Mouse (Mus musculus) NIH3T3 (cell line): ENCODE measurements at regions not wholly inside any gene's neighbourhood (a gene's known extent, or its start where the extent isn't known, plus 50 kb on each side); places are given as distances from the start of the nearest gene placed in this dataset.

Source experiments
- DNase-seq: peaks from one replicate; pipeline ENCODE4 v3.0.0-alpha.2; 2012; ENCODE audit warnings: low read depth

DNA sequence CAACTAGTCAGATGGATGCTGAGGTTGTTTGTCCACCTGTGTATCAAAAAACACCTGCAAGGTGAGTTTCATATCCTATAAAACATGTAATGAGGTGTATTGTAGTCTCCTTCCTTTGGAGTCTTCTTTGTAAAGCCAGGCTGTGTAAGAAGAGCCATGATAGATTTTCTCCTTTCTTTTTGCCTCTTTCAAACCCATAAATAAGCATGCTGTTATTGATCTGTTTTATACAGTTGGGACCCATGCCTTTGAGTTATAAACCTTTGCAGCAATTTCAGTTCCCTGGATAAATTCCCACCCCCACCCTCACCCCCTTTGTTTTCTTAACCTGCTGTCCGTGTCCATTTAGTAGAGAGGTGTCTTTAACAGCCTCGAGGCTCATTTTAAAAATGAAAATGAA is 131.0 kb upstream of the Rgs17 start:
- no peak for DNase-seq

GRCm38 (mm10) chr10:6043358-6043757 is 121.2 kb upstream of the Rgs17 start:
- no peak for DNase-seq

DNA sequence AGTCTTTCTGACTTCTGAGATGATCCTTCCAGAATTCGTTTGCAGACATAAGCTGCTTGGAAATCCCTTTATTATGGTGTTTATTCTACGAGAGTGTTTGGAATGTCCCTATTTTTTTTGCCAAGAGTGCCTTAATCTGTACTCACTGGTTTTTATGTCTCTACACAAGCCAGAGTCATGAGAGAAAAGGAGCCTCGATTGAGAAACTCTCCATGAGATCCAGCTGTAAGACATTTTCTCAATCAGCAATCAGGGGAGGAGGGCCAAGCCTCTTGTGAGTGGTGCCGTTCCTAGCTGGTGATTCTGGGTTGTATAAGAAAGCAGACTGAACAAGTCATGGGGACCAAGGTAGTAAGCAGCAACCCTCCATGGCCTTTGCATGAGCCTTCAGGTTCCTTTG is 117.6 kb upstream of the Rgs17 start:
- DNase-seq = peak; percentile 14

DNA sequence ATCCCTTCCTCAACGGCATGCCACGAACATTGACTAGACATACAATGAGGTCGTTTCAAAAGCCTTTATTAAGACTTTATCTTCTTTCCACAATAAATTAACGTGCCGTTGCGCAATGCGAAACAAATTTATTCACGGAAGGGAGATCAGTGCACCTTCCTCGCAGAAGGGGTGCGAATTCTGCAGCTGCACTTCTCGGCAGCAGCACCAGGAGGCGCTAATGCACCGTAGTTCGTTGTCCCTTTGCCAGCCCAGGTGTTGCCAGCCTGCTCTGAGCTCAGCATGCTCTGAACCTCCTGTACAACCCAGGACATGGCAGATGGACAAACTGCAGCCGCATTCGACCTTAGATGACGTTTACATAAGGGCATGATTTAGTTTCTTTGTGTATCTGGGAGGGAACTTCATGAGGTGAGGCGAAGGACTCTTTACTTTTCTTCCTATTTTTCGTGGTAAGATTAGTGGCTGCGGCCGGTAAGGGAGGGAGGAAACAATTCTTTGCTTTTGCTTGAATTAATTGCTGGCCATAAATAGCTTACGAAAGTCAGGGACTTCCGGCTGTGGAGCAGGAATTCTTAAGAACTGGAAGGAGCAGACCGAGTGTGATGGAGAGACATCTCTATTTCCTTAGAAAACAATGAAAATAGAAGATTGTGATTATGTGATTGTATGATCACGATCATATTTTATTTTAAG is 113.7 kb upstream of the Rgs17 start:
- peak; percentile 44 for DNase-seq

GRCm38 (mm10) chr10:6032469-6032868 is 110.3 kb upstream of the Rgs17 start:
- DNase-seq = no peak

GRCm38 (mm10) chr10:6027551-6027950 is 105.4 kb upstream of the Rgs17 start:
- DNase-seq = no peak

- DNase-seq = no peak
Observed at GRCm38 (mm10) chr10:6026317-6026716, 104.1 kb upstream of the Rgs17 start.

GRCm38 (mm10) chr10:6022609-6023283 is 100.5 kb upstream of the Rgs17 start:
- DNase-seq = no peak

GRCm38 (mm10) chr10:6020944-6021684 is 98.9 kb upstream of the Rgs17 start:
- DNase-seq = no peak

GRCm38 (mm10) chr10:6013743-6014142 is 91.5 kb upstream of the Rgs17 start:
- no peak for DNase-seq

DNA sequence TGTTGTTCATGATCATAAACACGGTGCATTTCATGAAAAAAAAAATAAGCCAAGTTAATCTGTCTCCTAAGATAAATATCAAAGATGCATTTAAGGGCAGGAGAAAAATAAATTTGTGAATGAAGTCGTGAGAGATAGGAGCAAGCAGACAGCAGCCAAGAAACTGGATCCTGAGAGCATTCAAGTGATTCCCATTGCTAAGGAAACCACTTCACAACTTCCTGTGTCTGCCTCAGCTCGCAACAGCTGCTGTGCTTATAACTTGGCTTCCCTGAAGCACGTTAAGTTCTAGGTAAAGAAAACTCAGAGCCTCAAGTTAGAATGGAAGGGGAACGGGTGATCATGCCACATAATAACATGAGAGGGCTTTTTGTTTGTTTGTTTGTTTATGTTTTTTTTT is 89.3 kb upstream of the Rgs17 start:
- DNase-seq = no peak

DNA sequence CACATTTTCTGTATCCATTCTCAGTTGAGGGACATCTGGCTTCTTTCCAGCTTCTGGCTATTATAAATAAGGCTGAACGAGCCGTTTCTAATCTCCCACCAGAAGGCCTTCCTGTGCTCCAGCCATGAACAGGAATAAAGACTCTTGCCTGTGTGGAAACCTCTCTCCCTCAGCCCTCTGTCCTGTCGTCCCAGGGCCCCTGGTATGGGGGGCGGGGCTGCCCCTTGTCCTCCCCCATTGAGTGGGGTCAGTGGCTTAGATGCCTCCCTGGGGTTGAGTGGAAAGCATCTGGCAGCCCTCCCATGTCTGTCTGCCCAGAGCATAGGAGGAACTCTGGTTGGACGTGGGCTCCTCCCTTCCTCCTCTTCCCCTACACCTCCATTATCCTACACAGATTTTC is 88.8 kb upstream of the Rgs17 start:
- no peak for DNase-seq

GRCm38 (mm10) chr10:6007238-6007972 is 85.2 kb upstream of the Rgs17 start:
- DNase-seq = no peak

GRCm38 (mm10) chr10:5981433-5981832 is 59.2 kb upstream of the Rgs17 start:
- DNase-seq = no peak

DNA sequence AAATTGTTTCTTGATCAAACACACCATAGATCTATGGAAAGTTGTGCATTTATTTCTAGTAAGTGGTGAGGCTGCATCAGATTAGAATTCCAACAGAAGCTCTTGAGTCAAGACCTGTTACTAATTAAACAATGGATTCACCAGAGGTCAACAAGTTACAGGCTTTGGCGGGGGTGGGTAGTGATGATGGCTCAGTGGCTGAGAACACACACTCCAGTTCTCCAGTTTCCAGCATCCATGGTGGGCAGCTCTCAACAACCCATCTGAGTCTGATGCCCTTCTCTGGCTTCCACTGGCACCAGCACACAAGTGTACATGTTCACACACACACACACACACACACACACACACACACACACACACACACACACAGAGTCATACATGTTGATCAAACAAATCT is 56.3 kb upstream of the Rgs17 start:
- DNase-seq = no peak
